Mouse (Mus musculus): Measurements from ENCODE around the gene Npy1r.

- TF ChIP-seq CTCF (IDR thresholded peaks at IDR 0.05; ENCODE audit: control insufficient read depth, insufficient read depth, insufficient replicate concordance, low read depth, low read length) = no peak
- TF ChIP-seq POLR2A (IDR thresholded peaks at IDR 0.05; ENCODE audit: control insufficient read depth, low read depth, low read length) = no peak
Measured at GRCm38 (mm10) chr8:66756161-66756560, 59.2 kb downstream of the Npy1r start.
